Mouse (Mus musculus) forebrain, embryonic 14.5 days (tissue): ENCODE results near the gene Ceacam16. TPM values are rescaled to one million over a fixed set of nuclear protein-coding genes. Genes with fewer than 3 reads are reported as not detected.

Source experiments
- ATAC-seq: fragments of 200-750 bp; cut with Nextera tagmentation; 2 replicates; pipeline ENCODE4 v1.8.0; 2017; ENCODE audit warnings: mild to moderate bottlenecking, moderate library complexity
- DNase-seq: peaks from one replicate; pipeline ENCODE4 v3.0.0-alpha.2; 2015; ENCODE audit warnings: low spot score
- H3K27ac ChIP-seq: fragments of 300-500 bp; sonication (generic); 2 replicates; pipeline ENCODE4 v1.5.1; 2014; ENCODE audit warnings: low read depth, mild to moderate bottlenecking, control low read depth, low read length, moderate library complexity
- H3K27me3 ChIP-seq: fragments of 300-500 bp; sonication (generic); replicated peaks from 2 replicates; pipeline ENCODE4 v1.6.1; 2014; ENCODE audit warnings: low read length, control low read depth, mixed read lengths; ENCODE audit not compliant: control insufficient read depth, insufficient read depth
- H3K36me3 ChIP-seq: fragments of 300-500 bp; sonication (generic); 2 replicates; pipeline ENCODE4 v1.6.1; 2014; ENCODE audit warnings: low read length, control low read depth; ENCODE audit not compliant: control insufficient read depth, insufficient read depth
- H3K4me1 ChIP-seq: fragments of 300-500 bp; sonication (generic); 2 replicates; pipeline ENCODE4 v1.6.1; 2014; ENCODE audit warnings: antibody characterized with exemption, low read length, control low read depth; ENCODE audit not compliant: control insufficient read depth, insufficient read depth
- H3K4me2 ChIP-seq: fragments of 300-500 bp; sonication (generic); 2 replicates; pipeline ENCODE4 v1.6.1; 2014; ENCODE audit warnings: mild to moderate bottlenecking, control low read depth, low read length
- H3K4me3 ChIP-seq: fragments of 300-500 bp; sonication (generic); 2 replicates; pipeline ENCODE4 v1.5.1; 2014; ENCODE audit warnings: low read depth, low read length, control low read depth
- H3K9ac ChIP-seq: fragments of 300-500 bp; sonication (generic); 2 replicates; pipeline ENCODE4 v1.6.1; 2014; ENCODE audit warnings: mild to moderate bottlenecking, low read length, control low read depth, moderate library complexity
- H3K9me3 ChIP-seq: fragments of 300-500 bp; sonication (generic); replicated peaks from 2 replicates; pipeline ENCODE4 v1.6.1; 2016; ENCODE audit warnings: low read length, control low read depth, mixed read lengths; ENCODE audit not compliant: control insufficient read depth
- WGBS: fragments of 180-500 bp; shearing (Covaris S2); extraction: QIAGEN DNeasy Blood & Tissue Kit; methylation state at CpG from one replicate; pipeline ENCODE4 v1.1.7; 2014; 5-methylcytosine and 5-hydroxymethylcytosine counted together
- polyA plus RNA-seq: library from polyadenylated mRNA; unstranded; fragments of >200 nt; fragmentation: Nextera tagmentation; extraction: Ambion mirVana; gene quantifications from 2 replicates; pipeline ENCODE4 v1.2.1, GENCODE M21; 2014

Gene Ceacam16
- polyA plus RNA-seq, 1 experiment from 2014 or later, result not detected

DNA sequence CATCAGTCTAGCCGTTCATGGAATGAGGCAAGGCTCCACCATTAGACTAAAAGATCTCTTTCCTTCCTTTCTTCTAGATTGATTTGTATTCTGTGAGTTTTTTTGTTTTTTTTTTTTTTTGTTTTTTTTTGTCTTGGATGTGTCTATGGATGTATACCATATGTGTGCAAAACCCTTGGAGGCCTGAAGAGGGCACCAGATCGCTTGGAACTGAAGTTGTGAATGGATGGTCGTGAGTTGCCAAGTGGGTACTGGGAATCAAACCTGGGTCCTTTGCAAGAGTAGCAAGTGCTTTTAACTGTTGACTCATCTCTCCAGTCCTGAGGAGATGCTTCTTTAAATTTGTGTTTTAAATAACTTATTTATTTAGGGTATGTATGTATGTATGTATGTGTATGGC is 27.0 kb downstream of the Ceacam16 start:
- no peaks in the 10 kb centered on the region for H3K36me3 ChIP-seq
- no peak for ATAC-seq
- WGBS, result 67% methylated on average over 3 of the region's 3 CpGs
- no peaks in the 10 kb centered on the region for H3K9me3 ChIP-seq
- H3K27ac ChIP-seq, result no peak overlapping the region
- DNase-seq, result no peak
- no peak overlapping the region for H3K4me2 ChIP-seq
- no peaks in the 10 kb centered on the region for H3K4me1 ChIP-seq
- no peak overlapping the region for H3K4me3 ChIP-seq
- H3K9ac ChIP-seq, result no peak overlapping the region
- no peaks in the 10 kb centered on the region for H3K27me3 ChIP-seq

DNA sequence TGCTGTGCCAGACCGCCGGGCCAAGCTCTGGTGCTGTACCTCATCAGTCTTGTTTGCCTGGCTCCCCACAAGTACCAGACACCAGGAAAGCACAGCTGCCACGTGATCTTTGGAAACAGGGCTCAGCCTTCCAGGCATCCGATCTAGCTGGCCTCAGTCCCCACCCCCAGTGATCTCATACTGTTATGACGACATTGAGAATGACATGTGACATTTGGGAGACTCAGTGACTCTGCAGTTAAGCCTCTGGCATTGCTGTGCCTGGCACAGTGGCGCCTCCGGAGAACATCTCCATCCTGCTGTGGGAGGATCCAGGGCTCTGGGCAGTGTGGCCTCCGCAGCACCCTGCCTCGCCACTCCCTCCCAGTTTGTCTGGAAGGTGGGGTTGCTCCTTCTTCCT is 29.3 kb downstream of the Ceacam16 start:
- no peaks in the 10 kb centered on the region for H3K4me1 ChIP-seq
- no peak overlapping the region for H3K27ac ChIP-seq
- H3K4me3 ChIP-seq, result no peak overlapping the region
- ATAC-seq, result no peak
- DNase-seq, result no peak
- H3K9me3 ChIP-seq, result no peaks in the 10 kb centered on the region
- no peaks in the 10 kb centered on the region for H3K36me3 ChIP-seq
- no peak overlapping the region for H3K4me2 ChIP-seq
- WGBS, result 60% methylated on average over 9 of the region's 9 CpGs
- H3K27me3 ChIP-seq, result no peaks in the 10 kb centered on the region
- H3K9ac ChIP-seq, result no peak overlapping the region

DNA sequence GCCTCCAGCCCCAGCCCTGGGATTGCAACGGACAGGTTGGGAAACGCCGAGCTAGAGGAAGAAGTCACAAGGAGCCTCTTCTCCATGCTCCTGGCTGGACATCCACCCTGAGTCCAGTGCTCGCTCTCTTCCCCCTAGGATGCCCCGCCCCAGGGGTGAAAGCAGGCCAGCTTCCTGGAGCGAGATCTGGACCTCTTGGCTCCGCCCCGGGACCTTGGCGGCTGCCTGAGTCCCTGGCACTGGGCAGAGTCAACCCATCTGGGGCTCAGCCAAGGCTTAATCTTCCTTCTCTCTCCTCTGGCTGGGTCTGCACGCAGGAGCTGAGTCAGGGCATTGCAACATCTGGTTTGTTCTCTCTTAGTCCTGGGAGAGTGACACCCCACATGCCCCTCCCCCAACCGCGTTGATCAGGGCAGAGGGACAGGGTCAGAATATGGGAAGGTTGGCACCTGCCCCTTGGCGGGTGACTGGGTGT is 30.4 kb downstream of the Ceacam16 start:
- no peaks in the 10 kb centered on the region for H3K27me3 ChIP-seq
- no peak overlapping the region for H3K4me2 ChIP-seq
- ATAC-seq, result no peak
- no peaks in the 10 kb centered on the region for H3K9me3 ChIP-seq
- no peak overlapping the region for H3K4me3 ChIP-seq
- no peaks in the 10 kb centered on the region for H3K4me1 ChIP-seq
- H3K9ac ChIP-seq, result no peak overlapping the region
- WGBS, result 38% methylated on average over 13 of the region's 13 CpGs
- H3K36me3 ChIP-seq, result no peaks in the 10 kb centered on the region
- no peak overlapping the region for H3K27ac ChIP-seq
- DNase-seq, result no peak

DNA sequence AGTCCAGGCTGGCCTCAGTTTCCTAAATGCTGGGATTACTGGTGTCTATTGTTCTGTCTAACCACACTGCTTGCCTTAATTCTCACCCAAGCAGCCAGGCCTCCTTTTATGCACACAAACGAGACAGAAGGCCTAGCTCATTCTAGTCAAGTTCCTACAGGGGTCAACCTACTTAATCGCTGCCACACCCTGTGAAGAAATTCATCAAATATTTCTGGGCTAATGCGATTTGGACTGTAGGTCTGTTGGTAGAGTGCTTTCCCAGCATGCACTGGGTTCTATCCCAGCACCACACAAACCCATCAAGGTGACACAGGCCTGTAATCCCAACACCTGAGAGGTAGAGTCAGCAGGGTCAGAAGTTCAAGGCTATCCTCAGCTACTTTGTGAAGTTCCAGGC is 31.4 kb downstream of the Ceacam16 start:
- Histone ChIP-seq H3K9me3 (no peaks in the 10 kb centered on the region), H3K27me3 (peaks cover 4% of the 10 kb centered on the region; the same call in 1 of the 2 replicates), H3K4me3 (no peak overlapping the region), H3K27ac (no peak overlapping the region), H3K4me2 (no peak overlapping the region), H3K36me3 (no peaks in the 10 kb centered on the region), H3K4me1 (no peaks in the 10 kb centered on the region), H3K9ac (no peak overlapping the region)
- ATAC-seq (no peak), DNase-seq (no peak)
- WGBS, result 81% methylated on average over 3 of the region's 3 CpGs

DNA sequence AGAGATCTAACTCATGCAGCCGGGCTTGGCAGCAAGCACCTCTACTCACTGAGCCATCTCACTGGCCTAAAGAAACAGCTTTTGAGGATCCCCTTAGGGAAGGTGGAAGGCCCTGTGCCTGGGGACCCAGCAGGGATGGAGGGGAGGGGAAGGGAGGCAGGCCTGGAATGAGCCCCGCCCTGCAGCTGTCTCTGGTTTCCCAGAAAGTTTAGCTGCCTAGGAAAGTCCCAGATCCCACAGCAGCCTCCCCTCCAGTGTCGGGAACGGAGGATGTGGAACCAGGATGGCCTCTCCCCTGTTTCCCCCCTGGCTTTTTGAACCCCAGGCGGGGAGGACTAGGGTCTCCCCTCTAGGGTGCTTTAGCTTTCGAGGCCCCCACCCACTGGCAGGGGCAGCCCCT is 34.3 kb downstream of the Ceacam16 start:
- WGBS, result 32% methylated on average over 6 of the region's 6 CpGs
- H3K27ac ChIP-seq, result no peak overlapping the region
- no peak overlapping the region for H3K9ac ChIP-seq
- H3K4me3 ChIP-seq, result no peak overlapping the region
- H3K4me2 ChIP-seq, result no peak overlapping the region
- H3K27me3 ChIP-seq, result peaks cover 33% of the 10 kb centered on the region
- ATAC-seq, result no peak
- no peaks in the 10 kb centered on the region for H3K4me1 ChIP-seq
- no peaks in the 10 kb centered on the region for H3K36me3 ChIP-seq
- H3K9me3 ChIP-seq, result no peaks in the 10 kb centered on the region
- DNase-seq, result no peak

DNA sequence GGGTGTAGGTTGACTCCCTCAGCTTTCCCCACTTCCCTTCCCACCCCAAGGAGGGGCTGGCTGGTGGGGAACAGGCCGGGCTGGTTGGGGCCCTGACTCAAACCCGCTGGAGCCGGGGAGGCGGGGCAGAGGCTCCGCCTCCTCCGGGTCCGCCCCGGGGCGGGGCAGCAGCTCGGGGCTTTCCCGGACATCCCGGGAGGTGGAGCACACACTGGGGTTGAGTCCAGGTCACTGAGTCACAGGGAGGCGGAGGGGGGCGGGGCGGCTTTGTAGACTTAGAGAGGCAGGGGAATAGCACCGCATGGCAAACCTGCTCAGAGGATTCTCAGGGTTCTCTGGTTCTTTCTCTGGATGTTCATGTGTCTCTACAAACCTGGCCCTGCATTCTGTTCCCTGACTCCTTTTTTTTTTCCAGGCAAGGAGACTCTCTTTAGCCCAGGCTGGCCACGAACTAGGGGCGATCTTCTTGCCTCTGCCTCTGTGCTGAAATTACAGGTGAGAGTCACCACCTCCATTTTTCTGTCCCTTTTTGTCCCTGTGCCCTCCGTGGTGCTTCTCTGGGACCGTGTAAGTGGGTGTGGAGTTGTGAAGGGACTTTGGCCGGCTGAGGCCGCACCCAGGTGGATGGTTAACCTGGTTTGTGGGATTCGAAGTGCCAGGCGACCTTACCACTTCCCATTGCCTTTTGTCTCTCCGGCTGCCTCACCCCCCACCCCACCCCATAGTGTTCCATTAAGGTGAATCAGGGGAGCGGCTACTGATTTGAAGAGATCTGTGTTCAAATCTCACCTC is 36.7 kb downstream of the Ceacam16 start:
- 24% methylated on average over 26 of the region's 26 CpGs for WGBS
- H3K4me3 ChIP-seq, result no peak overlapping the region
- no peak for DNase-seq

DNA sequence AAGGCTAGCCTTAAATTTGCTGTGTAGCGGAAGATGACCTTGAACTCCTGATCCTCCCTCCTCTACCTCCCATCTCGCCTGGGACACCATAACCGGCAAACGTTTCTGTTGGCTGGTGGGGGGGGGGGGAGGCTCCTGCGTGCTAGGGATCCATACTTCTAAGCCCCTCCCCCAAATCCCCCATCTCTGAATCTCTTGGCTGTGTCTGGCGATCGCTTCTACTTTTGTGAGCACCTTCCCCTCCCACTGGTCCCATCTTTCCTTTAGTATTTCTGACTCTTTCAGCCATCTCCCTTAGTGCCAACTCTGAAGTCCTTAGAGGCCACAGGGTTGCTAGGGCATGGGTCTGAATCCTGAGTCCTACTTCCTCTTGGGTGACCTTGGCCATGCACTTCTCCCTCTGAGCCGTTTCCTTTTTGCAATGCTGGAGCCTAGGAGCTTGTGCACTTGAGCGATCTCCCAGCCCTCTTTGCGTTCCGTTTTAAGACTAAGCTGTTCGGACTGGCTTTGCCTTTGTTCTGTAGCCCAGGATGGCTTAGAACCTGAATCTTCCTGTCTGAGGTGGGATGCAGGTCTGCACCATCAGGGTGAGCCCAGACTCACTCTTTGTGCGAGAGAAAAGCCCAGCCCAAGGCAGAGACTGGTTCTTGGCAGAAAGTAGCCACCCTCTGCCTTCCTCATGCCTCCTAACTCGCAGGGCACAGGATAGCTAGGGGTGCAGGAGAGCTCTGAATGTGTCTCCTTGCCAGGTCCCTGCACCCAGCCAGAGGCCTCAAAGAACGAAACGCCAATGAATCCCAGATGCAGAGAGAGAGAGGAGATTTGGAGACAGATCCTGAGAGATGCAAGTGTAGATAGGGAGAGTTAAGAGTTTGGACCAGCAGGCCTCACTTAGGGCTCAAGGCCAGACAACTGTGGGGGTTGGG is 37.6 kb downstream of the Ceacam16 start:
- Histone ChIP-seq H3K9me3 (no peaks in the 10 kb centered on the region), H3K27ac (no peak overlapping the region), H3K4me1 (no peaks in the 10 kb centered on the region), H3K27me3 (peaks cover 38% of the 10 kb centered on the region), H3K36me3 (no peaks in the 10 kb centered on the region), H3K4me3 (no peak overlapping the region), H3K9ac (no peak overlapping the region), H3K4me2 (no peak overlapping the region)
- ATAC-seq (no peak), DNase-seq (no peak)
- WGBS, result 21% methylated on average over 16 of the region's 16 CpGs

More for the DNA sequence above, 36.7 kb downstream of the Ceacam16 start:
- Histone ChIP-seq H3K4me2 (peak overlapping the region; percentile 18; the same call in 1 of the 2 replicates), H3K27ac (no peak overlapping the region), H3K9me3 (no peaks in the 10 kb centered on the region), H3K27me3 (peaks cover 38% of the 10 kb centered on the region), H3K4me1 (no peaks in the 10 kb centered on the region), H3K36me3 (no peaks in the 10 kb centered on the region), H3K9ac (no peak overlapping the region)
- ATAC-seq, result no peak

DNA sequence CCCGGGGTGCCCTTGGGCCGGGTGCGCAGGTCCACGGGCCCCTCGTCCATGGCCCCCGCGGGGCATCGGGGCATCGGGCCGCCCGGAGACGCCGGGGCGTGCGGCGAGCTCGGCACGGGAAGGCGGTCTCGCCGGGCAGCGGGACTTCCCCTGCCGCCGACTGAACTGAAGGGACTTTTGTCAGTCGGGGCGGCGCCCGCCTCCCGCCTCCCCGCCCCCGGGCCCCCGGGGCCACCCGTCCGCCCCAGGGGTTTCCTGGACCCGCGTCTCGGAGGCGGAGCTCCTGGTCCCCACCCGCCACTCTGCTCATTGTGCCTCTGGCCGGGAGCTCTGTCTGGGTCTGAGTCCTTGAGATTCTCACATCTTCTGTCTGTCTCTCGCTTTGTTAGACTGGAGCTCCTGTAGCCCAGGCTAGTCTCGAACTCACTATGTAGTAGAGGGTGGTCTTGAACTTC is 38.5 kb downstream of the Ceacam16 start, which contains the start of gene Bcl3:
TSS of gene Bcl3 (minus strand) at position 167 of the 455 bp plus-strand sequence.
- no peak for ATAC-seq
- H3K4me3 ChIP-seq, result peak within 1 kb of the TSS; percentile 16; the same call in 1 of the 2 replicates
- H3K4me2 ChIP-seq, result peak within 1 kb of the TSS; percentile 40
- peak within 1 kb of the TSS; percentile 21; the same call in 1 of the 2 replicates for H3K9ac ChIP-seq
- H3K36me3 ChIP-seq, result no peaks in the 10 kb centered on the region
- peaks cover 38% of the 10 kb centered on the region for H3K27me3 ChIP-seq
- WGBS, result 2% methylated on average over 21 of the region's 42 CpGs
- no peak within 1 kb of the TSS for H3K27ac ChIP-seq
- no peak for DNase-seq
- no peaks in the 10 kb centered on the region for H3K9me3 ChIP-seq
- no peaks in the 10 kb centered on the region for H3K4me1 ChIP-seq
